Mouse (Mus musculus): ENCODE results near the gene Crlf1.

GRCm38 (mm10) chr8:70460606-70461005 lies 32.4 kb upstream of the Crlf1 start:
- TF ChIP-seq CTCF (IDR thresholded peaks at IDR 0.05; ENCODE audit: insufficient read depth, low read depth, low read length) (no peak), POLR2A (IDR thresholded peaks at IDR 0.05; ENCODE audit: insufficient read depth, low read depth, low read length) (no peak)
